Mouse (Mus musculus) ovary, postnatal 14 days (tissue): ENCODE data around the gene Csnka2ip.

ENCODE experiments used
- DNase-seq: peaks from one replicate; pipeline ENCODE4 v3.0.0; 2022; ENCODE audit warnings: low spot score

Csnka2ip gene

GRCm38 (mm10) chr16:64602308-64602707 lies at the start of gene Csnka2ip:
Gene Csnka2ip (minus strand): TSS chr16:64602408.
- DNase-seq = no peak

GRCm38 (mm10) chr16:64649594-64650290 lies 47.5 kb upstream of the Csnka2ip start:
- DNase-seq = no peak

GRCm38 (mm10) chr16:64647771-64648170 lies 45.6 kb upstream of the Csnka2ip start:
- no peak for DNase-seq

- DNase-seq = no peak
Measured at GRCm38 (mm10) chr16:64635110-64635509, 32.9 kb upstream of the Csnka2ip start.

GRCm38 (mm10) chr16:64620116-64620515 lies 17.9 kb upstream of the Csnka2ip start:
- no peak for DNase-seq

DNA sequence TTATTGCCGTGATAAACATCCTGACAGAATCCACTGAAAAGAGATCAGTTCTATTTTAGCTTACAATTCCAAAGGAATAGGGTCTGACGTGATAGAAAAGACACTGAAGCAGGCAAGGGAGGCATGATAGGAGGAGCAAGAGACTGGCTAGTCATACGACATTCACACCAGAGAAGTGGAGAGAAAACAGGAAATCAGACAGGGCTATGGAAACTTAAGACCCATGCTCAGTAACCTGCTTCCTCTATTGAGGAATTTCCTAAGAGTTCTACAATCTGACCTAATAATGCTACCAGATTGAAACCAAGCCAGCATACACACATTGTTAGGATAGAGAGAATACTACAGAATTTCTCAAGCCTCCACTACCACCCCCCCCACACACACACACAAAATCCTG lies 12.4 kb upstream of the Csnka2ip start:
- no peak for DNase-seq

- DNase-seq = no peak
Measured at GRCm38 (mm10) chr16:64607793-64608192, 5.6 kb upstream of the Csnka2ip start.

DNA sequence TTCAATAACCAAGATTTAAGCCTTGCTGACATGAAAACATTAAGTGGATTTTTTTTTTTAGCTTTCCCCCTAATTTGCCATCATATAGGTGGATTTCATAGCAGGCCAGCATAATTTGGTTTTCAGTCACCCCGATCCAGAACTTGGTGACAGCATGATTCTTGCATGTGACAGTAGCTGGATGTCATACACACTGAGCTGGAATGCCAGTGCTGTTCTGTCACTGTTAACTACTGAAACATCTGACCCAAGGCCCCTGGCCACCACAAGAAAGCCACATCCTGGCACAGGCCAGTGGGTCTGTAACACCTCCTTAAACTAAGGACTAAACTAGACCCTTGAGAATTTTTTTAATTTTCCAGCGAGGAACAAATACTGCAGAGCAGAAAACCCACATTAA lies 15.4 kb downstream of the Csnka2ip start:
- no peak for DNase-seq

DNA sequence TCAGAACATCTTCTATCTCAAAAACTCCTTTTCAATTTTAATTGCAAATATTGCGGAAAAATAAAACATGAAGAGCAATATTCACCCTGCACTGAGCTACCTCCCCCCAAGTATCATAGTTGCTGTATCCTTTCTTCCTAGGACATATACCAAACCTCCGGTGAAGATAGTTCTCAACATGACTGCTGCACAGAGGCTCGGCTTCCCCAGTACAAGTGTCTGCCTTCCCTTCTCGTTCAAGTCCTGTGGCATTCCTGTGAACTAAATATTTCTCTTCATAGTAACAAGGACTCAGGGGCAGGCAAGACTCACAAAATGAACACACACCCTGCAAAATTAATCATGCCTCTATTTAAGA lies 16.0 kb downstream of the Csnka2ip start:
- no peak for DNase-seq

GRCm38 (mm10) chr16:64585599-64586261 lies 16.5 kb downstream of the Csnka2ip start:
- no peak for DNase-seq

- DNase-seq = no peak
Measured at GRCm38 (mm10) chr16:64584591-64584990, 17.6 kb downstream of the Csnka2ip start.

- DNase-seq = no peak
Measured at GRCm38 (mm10) chr16:64583406-64583805, 18.8 kb downstream of the Csnka2ip start.

DNA sequence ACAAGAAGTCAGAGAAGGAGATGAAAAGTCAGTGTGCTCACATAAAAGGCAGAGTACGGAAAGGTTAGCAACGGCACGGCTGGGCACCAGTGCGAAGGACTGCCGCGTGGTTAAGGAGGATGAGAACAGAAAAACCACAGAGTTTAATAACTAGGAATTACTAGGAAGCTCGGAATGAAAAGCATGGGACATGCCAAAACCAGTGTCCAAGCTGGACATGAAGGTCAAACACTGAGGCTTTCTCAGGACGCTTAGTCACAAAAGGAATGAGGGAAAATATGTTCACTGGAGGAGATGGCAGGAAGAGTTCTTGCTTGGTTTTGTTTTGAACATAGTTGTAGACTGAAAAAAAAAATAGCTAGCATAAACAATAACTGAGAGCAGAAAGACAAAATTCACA lies 32.7 kb downstream of the Csnka2ip start:
- DNase-seq = no peak

GRCm38 (mm10) chr16:64563081-64563480 lies 39.1 kb downstream of the Csnka2ip start:
- no peak for DNase-seq

DNA sequence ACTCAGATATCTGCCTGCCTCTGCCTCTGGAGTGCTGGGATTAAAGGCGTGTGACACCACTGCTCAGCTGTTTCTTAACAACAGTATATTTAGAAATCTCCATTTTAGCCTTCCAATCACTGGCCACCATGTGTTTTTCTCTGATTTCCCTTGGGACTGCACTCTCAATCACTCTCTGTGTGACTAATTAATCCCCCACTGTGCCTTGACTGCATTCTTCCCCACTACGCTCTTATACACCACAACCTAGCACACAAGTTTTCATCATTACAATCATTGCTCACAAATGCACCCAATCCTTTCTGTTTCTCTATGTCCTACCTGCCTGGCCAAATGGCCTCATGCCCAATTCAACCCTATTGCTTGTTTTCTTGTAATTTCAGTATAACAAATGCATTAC lies 43.7 kb downstream of the Csnka2ip start:
- no peak for DNase-seq

GRCm38 (mm10) chr16:64526883-64527282 lies 75.3 kb downstream of the Csnka2ip start:
- no peak for DNase-seq

DNA sequence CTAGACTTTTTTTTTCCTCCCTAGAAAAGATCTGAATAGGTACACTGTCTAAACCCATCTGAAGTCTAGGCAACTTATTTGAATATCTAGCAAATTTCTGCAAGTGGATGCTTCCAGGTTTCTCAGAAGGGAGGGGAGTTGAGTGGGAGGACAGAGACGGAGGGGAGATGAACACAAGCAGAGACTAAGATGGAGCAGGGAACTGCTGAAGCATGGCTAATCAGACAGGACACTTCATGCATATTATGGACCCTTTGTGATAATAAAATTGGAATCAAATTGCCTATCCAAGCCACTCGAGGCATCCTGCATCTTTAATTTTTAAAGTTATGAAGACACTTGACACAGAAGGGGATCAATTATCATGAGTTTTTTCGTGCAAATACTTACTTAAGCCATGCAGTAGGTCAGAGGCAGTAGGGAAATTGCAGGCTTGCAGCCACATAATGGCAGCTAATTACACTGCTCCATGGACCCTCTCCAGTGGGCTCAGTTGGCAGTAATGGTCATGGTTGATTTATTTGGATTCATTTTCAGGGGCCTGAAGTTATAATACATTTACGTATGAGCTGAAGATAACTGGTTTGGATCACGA lies 78.1 kb downstream of the Csnka2ip start:
- DNase-seq = no peak

DNA sequence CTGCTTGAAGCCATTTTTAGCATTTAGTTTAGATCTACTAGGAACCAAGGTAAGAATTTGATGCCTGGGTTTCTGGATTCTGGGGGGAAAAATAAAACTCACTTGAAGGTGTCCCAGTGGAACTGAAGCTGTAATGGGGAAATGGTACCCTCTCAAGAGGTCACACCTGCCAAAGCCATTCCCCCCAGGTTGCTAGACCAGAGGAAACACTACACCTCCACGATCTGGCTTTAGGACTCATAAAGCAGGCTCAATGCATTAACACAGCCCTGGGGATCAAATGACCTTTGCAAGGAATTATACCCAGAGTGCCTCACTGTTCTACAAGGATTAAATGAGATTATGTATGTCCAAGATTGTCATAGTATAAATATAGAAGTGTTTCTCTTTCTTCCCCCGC lies 88.8 kb downstream of the Csnka2ip start:
- no peak for DNase-seq
